Mouse (Mus musculus): ENCODE results near the gene Uvrag.

GRCm38 (mm10) chr7:99021277-99021676 is 119.7 kb downstream of the Uvrag start:
- TF ChIP-seq CTCF (IDR thresholded peaks at IDR 0.05; ENCODE audit: low read depth, low read length) = no peak
- no peak for TF ChIP-seq POLR2A (IDR thresholded peaks at IDR 0.05; ENCODE audit: extremely low read depth, insufficient read depth, low read length)
